Mouse (Mus musculus) megakaryocyte, embryonic 14.5 days (primary cell): ENCODE data around the gene Ripor2.

ENCODE experiments used
- FLI1 ChIP-seq: IDR thresholded peaks from 2 replicates; pipeline ENCODE4 v1.6.1; 2012; ENCODE audit warnings: low read length, inconsistent platforms, mixed read lengths
- GATA1 ChIP-seq: IDR thresholded peaks from 3 replicates; pipeline ENCODE4 v1.6.1; 2012; ENCODE audit warnings: mixed read lengths, low read length, inconsistent platforms, borderline replicate concordance

DNA sequence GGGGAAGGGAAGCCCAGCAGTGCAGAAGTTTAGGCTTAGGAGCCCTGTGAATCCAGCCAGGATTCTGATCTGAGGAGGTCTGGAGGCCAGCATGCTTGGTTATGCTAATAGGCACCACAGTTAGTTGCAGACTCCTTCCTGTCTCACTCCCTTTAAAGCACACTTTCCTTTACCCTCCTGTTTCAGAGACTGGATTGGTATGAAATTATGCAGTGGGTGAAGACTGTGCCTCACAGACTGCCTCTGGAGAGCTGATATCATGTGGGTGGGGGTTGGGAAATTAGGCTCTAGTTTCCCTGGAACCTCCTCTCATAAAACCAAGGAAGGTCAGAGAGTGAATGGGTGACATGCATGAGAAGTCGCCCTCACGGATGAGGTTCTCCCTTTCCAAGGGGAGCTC lies 88.7 kb downstream of the Ripor2 start:
- TF ChIP-seq GATA1 (no peak), FLI1 (no peak)
